In genomic region chr19:11447238-11447637, GRCm38 (mm10) we compare ENCODE assay signal across 29 mouse cellular contexts. TPM values are rescaled to one million over a fixed set of nuclear protein-coding genes. Genes with fewer than 3 reads are reported as not detected.
DNase-seq lines count a peak whose midpoint lies in the region; ATAC-seq and TF ChIP-seq lines count a peak whose summit lies in the region.
"Had no signal": no experiment of that assay in that cellular context is flagged by ENCODE, and none has a peak within 500 bp of the region (broad histone marks: within the 10 kb centered on the region; RNA-seq: fewer than 3 reads in every experiment).

No protein-coding gene starts in this region.

- WGBS in thymus, adult 2 months = 2% methylated on average over 2 of the region's 2 CpGs
- WGBS in bone marrow, adult 2 months = 4% methylated on average over 2 of the region's 2 CpGs
- WGBS in heart, adult 2 months = 69% methylated on average over 2 of the region's 2 CpGs

- TF ChIP-seq POLR2A in thymus, adult 2 months (IDR thresholded peaks at IDR 0.05; ENCODE audit: control insufficient read depth, extremely low read depth, insufficient read depth, low read length, poor library complexity) = no peak
- no peak for TF ChIP-seq POLR2A in bone marrow, adult 2 months (IDR thresholded peaks at IDR 0.05; ENCODE audit: borderline replicate concordance, control insufficient read depth, low read depth, low read length)
- TF ChIP-seq POLR2A in heart, adult 2 months (IDR thresholded peaks at IDR 0.05; ENCODE audit: insufficient read depth, low read depth, low read length) = no peak

- H3K79me2 ChIP-seq in heart, adult 2 months (replicated peaks; ENCODE audit: control insufficient read depth, insufficient read depth, low read length) = no peaks in the 10 kb centered on the region

- no peaks in the 10 kb centered on the region for H3K27me3 ChIP-seq in thymus, adult 2 months (ENCODE audit: control insufficient read depth, insufficient read depth, low read length)
- no peaks in the 10 kb centered on the region for H3K27me3 ChIP-seq in splenic B cell, adult 2 months (ENCODE audit: control insufficient read depth, insufficient read depth, low read length, poor library complexity, severe bottlenecking)
- no peaks in the 10 kb centered on the region for H3K27me3 ChIP-seq in heart, adult 2 months (ENCODE audit: control insufficient read depth, insufficient read depth, low read length)
- H3K27me3 ChIP-seq: forebrain, embryonic 12.5 days; limb, embryonic 15.5 days; megakaryocyte, embryonic 14.5 days; midbrain, embryonic 15.5 days had no signal

- peak; percentile 44 for ATAC-seq in inflammation-experienced regulatory T-cells, adult 6 months
- ATAC-seq: hindbrain, postnatal 0 days; midbrain, embryonic 15.5 days had no signal

- intact Hi-C loops in heart, adult 2 months (cut with DNase I) = no loop called here

- peaks cover 6% of the 10 kb centered on the region for H3K4me1 ChIP-seq in thymus, adult 2 months (replicated peaks; ENCODE audit: control insufficient read depth, insufficient read depth, low read length)
- H3K4me1 ChIP-seq in bone marrow, adult 2 months (ENCODE audit: control insufficient read depth, insufficient read depth, low read length) = no peaks in the 10 kb centered on the region; the same call in 1 of the 2 replicates
- H3K4me1 ChIP-seq in heart, adult 2 months (ENCODE audit: control insufficient read depth, insufficient read depth, low read length) = no peaks in the 10 kb centered on the region
- H3K4me1 ChIP-seq: forebrain, embryonic 12.5 days; limb, embryonic 15.5 days; megakaryocyte, embryonic 14.5 days; midbrain, embryonic 15.5 days had no signal

- DNase-seq in thymus, adult 2 months = no peak
- DNase-seq in thymus, adult 18-20 months = no peak
- DNase-seq in splenic B cell, adult 2 months (ENCODE audit: low read depth, low spot score) = peak; percentile 38
- no peak for DNase-seq in heart, adult 2 months
- no peak for DNase-seq in cerebellum, postnatal 25 days
- DNase-seq: adrenal gland, postnatal 14 days; cerebellum, adult 18-20 months; cerebellum, postnatal 36 days; gastrocnemius, postnatal 10 days; heart, adult 18-20 months; heart, postnatal 4 days; kidney, adult 18-20 months; lung, embryonic 14.5 days; retina, postnatal 1 day had no signal

- H3K4me3 ChIP-seq in thymus, adult 2 months (ENCODE audit: control insufficient read depth, insufficient read depth, low read length) = peak overlapping the region; percentile 23
- H3K4me3 ChIP-seq in bone marrow, adult 2 months (replicated peaks; ENCODE audit: control insufficient read depth, low read depth, low read length) = no peak overlapping the region
- H3K4me3 ChIP-seq in heart, adult 2 months = no peak overlapping the region
- H3K4me3 ChIP-seq: forebrain, embryonic 12.5 days; limb, embryonic 15.5 days; megakaryocyte, embryonic 14.5 days; midbrain, embryonic 15.5 days had no signal

- H3K27ac ChIP-seq in thymus, adult 2 months (ENCODE audit: control insufficient read depth, insufficient read depth, low read length) = peak overlapping the region; percentile 81
- H3K27ac ChIP-seq in bone marrow, adult 2 months (ENCODE audit: control insufficient read depth, insufficient read depth, low read depth, low read length, poor library complexity) = peak overlapping the region; percentile 84
- no peak overlapping the region for H3K27ac ChIP-seq in heart, adult 2 months
- H3K27ac ChIP-seq: forebrain, embryonic 12.5 days; hindbrain, postnatal 0 days; kidney, postnatal 0 days; limb, embryonic 15.5 days; midbrain, embryonic 15.5 days had no signal

- H3K36me3 ChIP-seq in thymus, adult 2 months (ENCODE audit: control insufficient read depth, insufficient read depth, low read length) = no peaks in the 10 kb centered on the region
- no peaks in the 10 kb centered on the region for H3K36me3 ChIP-seq in splenic B cell, adult 2 months (ENCODE audit: control insufficient read depth, insufficient read depth, low read length, poor library complexity, severe bottlenecking)
- H3K36me3 ChIP-seq in heart, adult 2 months (ENCODE audit: control insufficient read depth, insufficient read depth, low read length) = no peaks in the 10 kb centered on the region
- H3K36me3 ChIP-seq: forebrain, embryonic 12.5 days; G1E; limb, embryonic 15.5 days; midbrain, embryonic 15.5 days had no signal

- H3K9ac ChIP-seq in heart, adult 2 months (ENCODE audit: low read depth, low read length) = no peak overlapping the region
- H3K9ac ChIP-seq: forebrain, embryonic 12.5 days; limb, embryonic 15.5 days; lung, embryonic 14.5 days; midbrain, embryonic 15.5 days had no signal

- no peak for TF ChIP-seq CTCF in thymus, adult 2 months (IDR thresholded peaks at IDR 0.05; ENCODE audit: borderline replicate concordance, control insufficient read depth, extremely low read depth, insufficient read depth, low read length, poor library complexity)
- TF ChIP-seq CTCF in bone marrow, adult 2 months (IDR thresholded peaks at IDR 0.05; ENCODE audit: control insufficient read depth, insufficient read depth, low read length) = no peak
- no peak for TF ChIP-seq CTCF in heart, adult 2 months (IDR thresholded peaks at IDR 0.05)

- TF ChIP-seq EP300 in heart, adult 2 months (IDR thresholded peaks at IDR 0.05; ENCODE audit: insufficient read depth, low read depth, low read length) = no peak

RNA-seq across cellular contexts. Expression of gene Ms4a4b, which starts 3.9 kb away (rescaled TPM):
- 43.9 and 57.3 TPM in 2 replicates for polyA plus RNA-seq in thymus, adult 2 months (2012; rRNA removed)
- 2.3 and 9.6 TPM in 2 replicates for polyA plus RNA-seq in bone marrow, adult 2 months (2011; ENCODE audit: insufficient read depth, insufficient read length, low replicate concordance, missing spikeins)
- 1,000 to 10,000 TPM; 2,395 to 2,899 (median 2,705) TPM for polyA plus RNA-seq in inflammation-experienced regulatory T-cells, adult 6 months (2017; shearing (Covaris generic))
- under 1 TPM; 0.59 to 0.65 TPM for total RNA-seq in heart, adult 2 months (2021)
- polyA plus RNA-seq in heart, adult 2 months (2012; rRNA removed) = 1.8 and 2.8 TPM in 2 replicates
- total RNA-seq: gastrocnemius, postnatal 10 days; hindbrain, postnatal 0 days; layer of hippocampus, adult 18-20 months; left cerebral cortex, postnatal 36 days had no signal
- polyA plus RNA-seq: embryonic facial prominence, embryonic 11.5 days; forebrain, embryonic 12.5 days; G1E; heart, embryonic 14.5 days; hindbrain, postnatal 0 days; lung, embryonic 14.5 days; neural tube, embryonic 11.5 days had no signal

RNA-seq across cellular contexts. Expression of gene Ms4a6c, which starts 21.9 kb away (rescaled TPM):
- 4.5 and 6.2 TPM in 2 replicates for polyA plus RNA-seq in thymus, adult 2 months (2012; rRNA removed)
- polyA plus RNA-seq in bone marrow, adult 2 months (2011; ENCODE audit: insufficient read depth, insufficient read length, low replicate concordance, missing spikeins) = 9.2 and 36.3 TPM in 2 replicates
- polyA plus RNA-seq in inflammation-experienced regulatory T-cells, adult 6 months (2017; shearing (Covaris generic)) = 10 to 100 TPM; 17.0 to 36.7 (median 21.0) TPM
- 1 to 10 TPM; 8.1 to 9.1 TPM for total RNA-seq in heart, adult 2 months (2021)
- polyA plus RNA-seq in heart, adult 2 months (2012; rRNA removed) = 3.9 and 4.0 TPM in 2 replicates

RNA-seq across cellular contexts. Expression of gene Gm8369, which starts 38.5 kb away (rescaled TPM):
- 5.2 and 6.3 TPM in 2 replicates for polyA plus RNA-seq in thymus, adult 2 months (2012; rRNA removed)
- 2.4 and 11.9 TPM in 2 replicates for polyA plus RNA-seq in bone marrow, adult 2 months (2011; ENCODE audit: insufficient read depth, insufficient read length, low replicate concordance, missing spikeins)
- 100 to 1,000 TPM; 382 to 635 (median 544) TPM for polyA plus RNA-seq in inflammation-experienced regulatory T-cells, adult 6 months (2017; shearing (Covaris generic))
- under 1 TPM in 1 of 2 experiments, not detected in 1; 0.32 TPM for total RNA-seq in heart, adult 2 months (2021)
- 1.4 and 1.7 TPM in 2 replicates for polyA plus RNA-seq in heart, adult 2 months (2012; rRNA removed)
- total RNA-seq: heart, postnatal 4 days; hindbrain, postnatal 0 days had no signal
- polyA plus RNA-seq: embryonic facial prominence, embryonic 11.5 days; forebrain, embryonic 12.5 days; G1E; heart, embryonic 14.5 days; hindbrain, postnatal 0 days; kidney, postnatal 0 days; limb, embryonic 15.5 days; lung, embryonic 14.5 days; midbrain, embryonic 15.5 days; neural tube, embryonic 11.5 days; stomach, embryonic 14.5 days had no signal

RNA-seq across cellular contexts. Expression of gene Ms4a4c, which starts 42.7 kb away (rescaled TPM):
- polyA plus RNA-seq in thymus, adult 2 months (2012; rRNA removed) = 2.4 TPM in 2 replicates
- polyA plus RNA-seq in bone marrow, adult 2 months (2011; ENCODE audit: insufficient read depth, insufficient read length, low replicate concordance, missing spikeins) = 8.4 and 16.7 TPM in 2 replicates
- 10 to 100 TPM; 37.0 to 78.1 (median 53.9) TPM for polyA plus RNA-seq in inflammation-experienced regulatory T-cells, adult 6 months (2017; shearing (Covaris generic))
- under 1 TPM; 0.77 to 0.84 TPM for total RNA-seq in heart, adult 2 months (2021)
- polyA plus RNA-seq in heart, adult 2 months (2012; rRNA removed) = 0.18 and 1.2 TPM in 2 replicates
- total RNA-seq: G1E; gastrocnemius, postnatal 10 days; heart, postnatal 4 days; hindbrain, postnatal 0 days; layer of hippocampus, adult 18-20 months had no signal
- polyA plus RNA-seq: embryonic facial prominence, embryonic 11.5 days; forebrain, embryonic 12.5 days; G1E had no signal

Comparison
In these comparisons a context has a peak if more than half of its experiments do, and no peak if none do; other contexts are left out.
1. RNA of gene Ms4a4b, which starts 3.9 kb away (polyA plus RNA-seq): 2,395 to 2,899 TPM in inflammation-experienced regulatory T-cells, adult 6 months; 43.9 to 57.3 TPM in thymus, adult 2 months, 2.3 to 9.6 TPM in bone marrow, adult 2 months and 1.8 to 2.8 TPM in heart, adult 2 months; every median in the first group is over 10 times any median in the second.
2. RNA of gene Gm8369, which starts 38.5 kb away (polyA plus RNA-seq): 382 to 635 TPM in inflammation-experienced regulatory T-cells, adult 6 months; 2.4 to 11.9 TPM in bone marrow, adult 2 months, 5.2 to 6.3 TPM in thymus, adult 2 months and 1.4 to 1.7 TPM in heart, adult 2 months; every median in the first group is over 10 times any median in the second.